Mouse (Mus musculus): ENCODE data around the gene Cd79b.

DNA sequence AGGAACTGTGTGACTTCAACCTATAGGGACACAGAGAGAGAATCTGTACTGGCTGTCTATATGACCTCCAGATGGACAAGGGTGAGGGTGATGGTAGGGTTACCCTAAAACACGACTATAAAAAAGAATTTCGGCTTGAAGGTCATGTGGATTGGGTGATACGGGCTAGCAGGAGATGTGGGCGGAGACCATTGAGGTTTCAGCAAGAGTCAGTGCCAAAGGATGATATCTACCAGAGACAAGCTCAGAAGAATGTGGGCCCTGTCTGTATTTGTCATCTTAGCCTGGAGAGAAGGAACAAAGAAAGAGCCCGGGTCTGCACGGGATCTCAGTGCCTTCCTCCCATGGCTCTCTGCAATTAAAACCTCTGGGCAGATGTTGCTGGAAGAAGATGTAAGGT lies 35.2 kb upstream of the Cd79b start:
- TF ChIP-seq CTCF (IDR thresholded peaks at IDR 0.05; ENCODE audit: low read depth, low read length): no peak
- no peak for TF ChIP-seq POLR2A (IDR thresholded peaks at IDR 0.05; ENCODE audit: borderline replicate concordance, low read depth, low read length)
